Mouse (Mus musculus) heart, adult 2 months (tissue): ENCODE data around the gene Yif1b.

ENCODE experiments used
- EP300 ChIP-seq: fragments of 200-500 bp; IDR thresholded peaks from 2 replicates; pipeline ENCODE4 v1.6.1; 2011; ENCODE audit warnings: low read depth, low read length, control low read depth; ENCODE audit not compliant: insufficient read depth
- POLR2A ChIP-seq: fragments of 200-500 bp; IDR thresholded peaks from 2 replicates; pipeline ENCODE4 v1.6.1; 2011; ENCODE audit warnings: mild to moderate bottlenecking, low read depth, low read length, control low read depth; ENCODE audit not compliant: insufficient read depth

- TF ChIP-seq EP300 (no peak), POLR2A (no peak)
These were observed 7.6 kb upstream of the Yif1b start for GRCm38 (mm10) chr7:29230560-29230959.
